Mouse (Mus musculus): ENCODE data around the gene Ndufv3.

GRCm38 (mm10) chr17:31520895-31521294 lies 980 bp downstream of the Ndufv3 start:
- no peak for TF ChIP-seq POLR2A (IDR thresholded peaks at IDR 0.05; ENCODE audit: low read depth, low read length)
- TF ChIP-seq CTCF (conservative IDR thresholded peaks at IDR 0.05; ENCODE audit: insufficient read depth, insufficient read length, low read depth, low read length) = no peak

Measured in kidney, adult 2 months (tissue).